Mouse (Mus musculus) left cerebral cortex, postnatal 14 days (tissue): ENCODE measurements around the gene Cmss1. TPM values are rescaled to one million over a fixed set of nuclear protein-coding genes. Genes with fewer than 3 reads are reported as not detected.

Experiments used
- DNase-seq, 2 experiments: peaks; one replicate each; pipeline ENCODE4 v3.0.0; 2021 to 2022; ENCODE audit warnings: low spot score in 2 of 2, mixed read lengths in 1 of 2
- intact Hi-C: fragments of 180-260 bp; cut with DNase I; formaldehyde crosslinking; loops from one replicate; pipeline ENCODE4 v1.15.1; 2025
- total RNA-seq, 2 experiments: library from RNA; stranded (reverse); gene quantifications; 2 replicates each; pipeline ENCODE4 v1.2.3; 2021

Cmss1 gene
- total RNA-seq, 2 experiments from 2014 or later = 14.2 to 17.0 TPM

GRCm38 (mm10) chr16:57280221-57281217 lies 326.1 kb downstream of the Cmss1 start:
- peak in 1 of 2 experiments; percentile 24 for DNase-seq
- intact Hi-C loops = no loop called here

DNA sequence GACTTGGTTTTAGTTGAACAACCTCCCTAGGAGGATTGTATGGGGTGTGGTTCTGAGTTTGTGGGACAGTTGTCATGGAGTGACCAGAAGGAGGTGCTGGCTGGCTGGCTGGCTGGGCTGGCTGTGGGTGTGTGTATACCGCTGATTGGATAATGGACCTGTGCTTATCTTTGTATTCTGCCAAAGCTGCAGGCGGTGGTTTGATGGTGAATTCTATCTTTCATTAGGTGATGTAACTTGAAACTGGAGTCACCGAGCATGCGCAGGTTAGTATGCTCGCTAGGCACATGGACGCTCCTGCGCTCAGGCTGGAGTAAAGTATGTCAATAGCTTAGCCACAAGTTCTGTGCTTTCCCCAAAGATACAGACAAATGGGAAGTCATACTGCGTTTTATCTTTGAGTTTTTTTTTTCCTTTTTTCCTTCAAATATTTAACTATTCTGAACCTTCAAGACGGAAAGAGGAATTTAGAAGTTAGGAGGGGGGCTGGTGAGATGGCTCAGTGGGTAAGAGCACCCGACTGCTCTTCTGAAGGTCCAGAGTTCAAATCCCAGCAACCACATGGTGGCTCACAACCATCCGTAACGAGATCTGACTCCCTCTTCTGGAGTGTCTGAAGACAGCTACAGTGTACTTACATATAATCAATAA lies 327.6 kb downstream of the Cmss1 start:
- no peak for DNase-seq
- intact Hi-C loops = no loop called here

- DNase-seq = no peak
- intact Hi-C loops = no loop called here
These were observed 336.9 kb downstream of the Cmss1 start for GRCm38 (mm10) chr16:57269751-57270150.

GRCm38 (mm10) chr16:57268058-57268841 lies 338.4 kb downstream of the Cmss1 start:
- intact Hi-C loops = no loop called here
- DNase-seq = peak; percentile 65 to 74

DNA sequence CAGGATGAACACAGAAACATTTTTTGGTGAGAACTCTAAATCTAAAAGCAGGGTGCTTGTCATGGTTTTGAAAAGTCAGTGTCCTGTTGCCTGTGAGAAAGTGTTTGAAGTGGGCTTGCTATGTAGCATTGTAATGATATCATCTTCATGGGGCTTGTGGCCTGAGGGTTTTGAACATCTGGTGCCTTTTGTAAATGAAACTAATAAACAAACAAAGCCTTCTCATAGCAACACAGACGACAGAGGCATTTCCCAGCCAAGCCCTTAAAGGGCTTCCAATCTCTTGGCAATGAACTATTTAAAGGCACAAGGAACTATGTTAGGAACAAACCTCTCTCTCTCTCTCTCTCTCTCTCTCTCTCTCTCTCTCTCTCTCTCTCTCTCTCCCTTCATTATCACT lies 339.6 kb downstream of the Cmss1 start:
- DNase-seq = no peak
- intact Hi-C loops = no loop called here

- DNase-seq = no peak
These were observed 346.5 kb downstream of the Cmss1 start for GRCm38 (mm10) chr16:57260152-57260551.

DNA sequence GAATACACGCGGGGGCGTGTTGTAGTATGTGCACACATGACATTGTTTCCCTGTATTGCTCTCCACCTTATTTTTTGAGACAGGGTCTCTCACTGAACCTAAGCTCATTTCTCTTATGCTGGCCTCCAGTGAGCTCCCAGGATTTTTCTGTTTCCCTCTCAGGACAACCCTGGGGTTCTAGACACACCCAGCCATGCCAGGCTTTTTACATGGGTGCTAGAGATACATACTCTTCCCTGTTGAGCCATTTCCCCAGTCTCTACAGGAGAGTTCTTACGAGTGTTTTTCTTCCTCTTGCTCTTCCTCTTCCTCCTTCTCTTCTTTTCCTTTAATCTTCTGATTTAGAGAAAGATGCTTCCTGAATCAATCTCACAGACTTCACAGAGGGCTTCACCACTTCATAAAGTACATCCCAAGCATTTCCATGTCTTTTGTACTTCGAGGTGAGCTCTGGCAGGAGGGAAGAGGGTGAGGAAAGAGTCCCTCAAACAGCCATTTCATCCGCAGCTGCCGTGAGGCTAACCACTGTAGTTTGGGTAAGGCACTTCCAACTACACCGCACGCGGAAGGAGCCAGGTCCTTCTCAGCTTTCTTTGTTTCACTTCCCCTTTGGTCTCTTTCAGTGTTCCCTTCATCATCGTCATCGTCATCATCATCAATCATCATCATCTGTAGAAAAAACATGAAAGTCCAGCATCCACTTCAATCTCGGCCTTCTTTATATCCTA lies 347.1 kb downstream of the Cmss1 start:
- intact Hi-C loops = no loop called here
- no peak for DNase-seq

More at GRCm38 (mm10) chr16:57260152-57260551, 346.5 kb downstream of the Cmss1 start:
- intact Hi-C loops = no loop called here

Other genes with a start within 250 kb of the Cmss1 start
- 1 to 10 TPM; 4.4 to 5.6 TPM for gene Col8a1, start 147.9 kb upstream of the Cmss1 start, total RNA-seq